Mouse (Mus musculus) E14TG2a.4 (cell line): ENCODE measurements at regions not wholly inside any gene's neighbourhood (a gene's known extent, or its start where the extent isn't known, plus 50 kb on each side); places are given as distances from the start of the nearest gene placed in this dataset.

Experiments used
- CTCF ChIP-seq: conservative IDR thresholded peaks from 2 replicates; pipeline ENCODE4 v1.5.1; 2014; ENCODE audit warnings: low read length
- NANOG ChIP-seq: IDR thresholded peaks from 2 replicates; pipeline ENCODE4 v1.6.1; 2014; ENCODE audit warnings: borderline replicate concordance, low read length, mixed read lengths
- POU5F1 ChIP-seq: IDR thresholded peaks from 2 replicates; pipeline ENCODE4 v1.6.1; 2014; ENCODE audit warnings: low read length, borderline replicate concordance

DNA sequence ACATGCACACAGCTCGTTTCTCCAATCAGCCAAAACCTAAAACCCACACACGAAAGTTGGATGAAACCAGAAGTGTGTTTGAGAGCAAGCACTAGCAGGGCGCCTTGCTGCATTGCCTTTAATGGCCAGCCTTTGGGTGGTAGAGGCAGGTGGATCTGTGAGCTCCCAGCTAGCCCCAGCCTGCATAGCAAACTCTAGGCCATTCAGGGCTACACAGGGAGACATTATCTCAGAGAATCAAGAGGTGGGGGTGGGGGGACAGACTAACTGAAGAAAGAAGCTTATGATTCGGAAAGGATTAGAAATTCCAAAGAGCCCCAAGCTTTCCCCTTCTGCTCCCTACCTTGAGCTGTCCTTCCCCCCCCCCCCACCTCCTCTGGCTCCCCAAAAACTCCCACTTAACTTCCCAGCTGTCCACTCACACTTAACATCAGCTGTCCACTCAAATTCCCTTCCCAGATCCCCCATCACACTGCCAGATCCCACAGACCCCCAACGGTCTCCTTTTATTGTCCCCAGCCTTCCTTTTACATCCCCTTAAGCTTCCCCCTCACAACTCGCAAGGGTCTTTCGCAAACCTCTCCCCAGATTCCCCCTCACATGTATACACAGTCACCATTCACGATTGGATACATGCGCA is 75.4 kb upstream of the Sox2 start:
- TF ChIP-seq POU5F1 (no peak), CTCF (no peak), NANOG (no peak)
